Mouse (Mus musculus): ENCODE data around the gene Mad2l1bp. TPM values are rescaled to one million over a fixed set of nuclear protein-coding genes. Genes with fewer than 3 reads are reported as not detected.
A peak's percentile ranks its signal among the peaks of the same experiment; 100 is the strongest.

Gene Mad2l1bp
- polyA plus RNA-seq, 1 experiment from 2014 or later, result 33.3 TPM

- Histone ChIP-seq H3K4me3 (ENCODE audit: low read depth, low read length) (no peak overlapping the region), H3K9ac (ENCODE audit: low read length) (no peak overlapping the region), H3K36me3 (ENCODE audit: control insufficient read depth, insufficient read depth, low read length) (no peaks in the 10 kb centered on the region), H3K27me3 (ENCODE audit: control insufficient read depth, insufficient read depth, low read length) (no peaks in the 10 kb centered on the region), H3K4me1 (ENCODE audit: control insufficient read depth, insufficient read depth, low read length) (peaks cover 5% of the 10 kb centered on the region), H3K4me2 (no peak overlapping the region), H3K27ac (ENCODE audit: low read depth, low read length) (no peak overlapping the region), H3K9me3 (ENCODE audit: control insufficient read depth, low read length) (no peaks in the 10 kb centered on the region)
- WGBS, result 85% methylated on average over 8 of the region's 8 CpGs
- ATAC-seq (ENCODE audit: low FRiP score), result no peak
- DNase-seq (ENCODE audit: low spot score, missing footprints), result peak; percentile 47
Measured at GRCm38 (mm10) chr17:46138563-46139236, 14.7 kb downstream of the Mad2l1bp start.

GRCm38 (mm10) chr17:46132862-46133261 lies 20.5 kb downstream of the Mad2l1bp start:
- H3K27ac ChIP-seq (ENCODE audit: low read depth, low read length), result no peak overlapping the region
- H3K4me3 ChIP-seq (ENCODE audit: low read depth, low read length), result no peak overlapping the region
- ATAC-seq (ENCODE audit: low FRiP score) (no peak), DNase-seq (ENCODE audit: low spot score, missing footprints) (no peak)
- WGBS, result 77% methylated on average over 8 of the region's 8 CpGs
- no peaks in the 10 kb centered on the region for H3K4me1 ChIP-seq (ENCODE audit: control insufficient read depth, insufficient read depth, low read length)
- H3K27me3 ChIP-seq (ENCODE audit: control insufficient read depth, insufficient read depth, low read length), result no peaks in the 10 kb centered on the region
- peaks cover 4% of the 10 kb centered on the region; the same call in 1 of the 2 replicates for H3K36me3 ChIP-seq (ENCODE audit: control insufficient read depth, insufficient read depth, low read length)
- H3K9ac ChIP-seq (ENCODE audit: low read length), result no peak overlapping the region
- H3K9me3 ChIP-seq (ENCODE audit: control insufficient read depth, low read length), result no peaks in the 10 kb centered on the region
- H3K4me2 ChIP-seq, result no peak overlapping the region

DNA sequence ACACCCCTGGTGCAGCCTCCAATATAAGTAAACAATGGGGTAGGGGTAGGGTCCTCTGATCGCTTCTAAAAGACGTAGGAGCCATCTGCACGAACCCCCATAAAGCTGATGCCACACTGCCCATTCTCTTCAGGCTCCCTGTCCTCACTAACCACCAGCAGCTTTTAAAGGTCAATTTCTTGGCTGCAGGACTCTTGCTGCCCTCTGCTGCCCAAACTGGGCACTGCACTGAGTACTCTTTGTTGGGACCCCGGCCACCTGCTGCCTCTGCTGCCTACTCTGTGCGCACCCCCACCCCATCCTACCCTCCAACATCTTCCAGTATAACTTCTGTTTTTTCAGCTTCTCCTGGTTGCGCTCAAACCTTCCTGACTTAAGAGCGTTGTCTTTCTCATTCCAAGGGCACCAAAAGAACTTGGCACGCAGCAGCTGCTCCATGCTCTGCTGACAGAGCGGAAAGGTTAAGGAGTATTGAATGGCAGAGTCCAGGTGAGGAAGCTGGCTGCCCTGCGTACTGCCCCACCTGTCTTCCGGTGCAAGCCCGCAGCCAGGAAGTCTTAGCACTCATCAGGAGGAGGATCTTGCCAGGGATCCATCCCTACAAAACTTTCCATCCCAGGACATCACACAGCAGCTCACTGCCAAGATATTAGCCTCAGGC lies 21.2 kb downstream of the Mad2l1bp start:
- ATAC-seq (ENCODE audit: low FRiP score) (peak; percentile 48; the same call in 1 of the 2 replicates), DNase-seq (ENCODE audit: low spot score, missing footprints) (peak; percentile 99)
- Histone ChIP-seq H3K27ac (ENCODE audit: low read depth, low read length) (no peak overlapping the region), H3K4me3 (ENCODE audit: low read depth, low read length) (no peak overlapping the region), H3K4me1 (ENCODE audit: control insufficient read depth, insufficient read depth, low read length) (no peaks in the 10 kb centered on the region), H3K36me3 (ENCODE audit: control insufficient read depth, insufficient read depth, low read length) (peaks cover 4% of the 10 kb centered on the region; the same call in 1 of the 2 replicates), H3K9ac (ENCODE audit: low read length) (no peak overlapping the region), H3K4me2 (no peak overlapping the region), H3K27me3 (ENCODE audit: control insufficient read depth, insufficient read depth, low read length) (no peaks in the 10 kb centered on the region), H3K9me3 (ENCODE audit: control insufficient read depth, low read length) (no peaks in the 10 kb centered on the region)
- 13% methylated on average over 12 of the region's 12 CpGs for WGBS

GRCm38 (mm10) chr17:46129741-46130498 lies 23.4 kb downstream of the Mad2l1bp start:
- Histone ChIP-seq H3K27ac (ENCODE audit: low read depth, low read length) (no peak overlapping the region), H3K9ac (ENCODE audit: low read length) (no peak overlapping the region), H3K4me3 (ENCODE audit: low read depth, low read length) (no peak overlapping the region), H3K4me1 (ENCODE audit: control insufficient read depth, insufficient read depth, low read length) (no peaks in the 10 kb centered on the region), H3K4me2 (no peak overlapping the region), H3K9me3 (ENCODE audit: control insufficient read depth, low read length) (no peaks in the 10 kb centered on the region), H3K27me3 (ENCODE audit: control insufficient read depth, insufficient read depth, low read length) (no peaks in the 10 kb centered on the region), H3K36me3 (ENCODE audit: control insufficient read depth, insufficient read depth, low read length) (peaks cover 19% of the 10 kb centered on the region; the same call in 1 of the 2 replicates)
- ATAC-seq (ENCODE audit: low FRiP score) (no peak), DNase-seq (ENCODE audit: low spot score, missing footprints) (no peak)
- 81% methylated on average over 13 of the region's 13 CpGs for WGBS

DNA sequence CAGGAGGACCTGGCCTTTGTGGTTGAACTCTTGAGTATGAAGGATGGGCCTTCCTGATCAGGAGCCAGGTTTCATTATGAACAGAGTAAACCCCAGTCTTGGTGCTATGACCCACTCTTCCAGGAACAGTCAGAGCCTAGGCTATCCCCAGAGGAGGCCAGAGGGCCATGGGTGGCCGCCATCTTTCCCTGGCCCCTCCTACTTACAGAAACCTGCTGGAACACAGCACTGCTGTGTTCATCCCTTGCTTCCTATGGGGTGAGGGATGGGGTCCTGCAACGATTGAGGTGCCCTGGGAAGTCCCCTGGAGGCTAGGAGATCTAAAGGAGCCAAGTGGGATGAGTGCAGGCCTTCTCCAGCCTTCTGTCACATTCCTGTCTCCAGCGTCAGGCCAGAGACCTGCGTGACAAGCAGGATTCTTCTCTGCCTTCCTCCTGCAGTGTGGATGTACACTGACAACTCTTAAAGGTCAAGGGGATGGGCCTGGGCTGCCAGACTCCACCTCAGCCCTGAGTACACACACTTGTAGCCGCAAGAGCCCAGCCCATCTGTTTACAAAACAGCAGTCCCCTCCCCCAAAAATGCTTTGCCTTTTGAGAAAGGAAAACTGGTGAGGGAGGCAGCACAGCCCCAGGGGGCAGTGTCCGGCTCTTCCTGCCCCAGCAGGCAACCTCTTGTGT lies 25.4 kb downstream of the Mad2l1bp start:
- no peak overlapping the region for H3K4me2 ChIP-seq
- H3K27me3 ChIP-seq (ENCODE audit: control insufficient read depth, insufficient read depth, low read length), result no peaks in the 10 kb centered on the region
- H3K27ac ChIP-seq (ENCODE audit: low read depth, low read length), result no peak overlapping the region
- H3K36me3 ChIP-seq (ENCODE audit: control insufficient read depth, insufficient read depth, low read length), result peaks cover 35% of the 10 kb centered on the region
- DNase-seq (ENCODE audit: low spot score, missing footprints) (no peak), ATAC-seq (ENCODE audit: low FRiP score) (no peak)
- 82% methylated on average over 6 of the region's 6 CpGs for WGBS
- no peak overlapping the region for H3K4me3 ChIP-seq (ENCODE audit: low read depth, low read length)
- no peak overlapping the region for H3K9ac ChIP-seq (ENCODE audit: low read length)
- H3K4me1 ChIP-seq (ENCODE audit: control insufficient read depth, insufficient read depth, low read length), result no peaks in the 10 kb centered on the region
- no peaks in the 10 kb centered on the region for H3K9me3 ChIP-seq (ENCODE audit: control insufficient read depth, low read length)

- Histone ChIP-seq H3K27me3 (ENCODE audit: control insufficient read depth, insufficient read depth, low read length) (no peaks in the 10 kb centered on the region), H3K27ac (ENCODE audit: low read depth, low read length) (no peak overlapping the region), H3K4me3 (ENCODE audit: low read depth, low read length) (no peak overlapping the region), H3K9me3 (ENCODE audit: control insufficient read depth, low read length) (no peaks in the 10 kb centered on the region), H3K9ac (ENCODE audit: low read length) (no peak overlapping the region), H3K36me3 (ENCODE audit: control insufficient read depth, insufficient read depth, low read length) (peaks cover 39% of the 10 kb centered on the region), H3K4me1 (ENCODE audit: control insufficient read depth, insufficient read depth, low read length) (no peaks in the 10 kb centered on the region), H3K4me2 (no peak overlapping the region)
- DNase-seq (ENCODE audit: low spot score, missing footprints), result no peak
- ATAC-seq (ENCODE audit: low FRiP score), result no peak
- 87% methylated on average over 6 of the region's 6 CpGs for WGBS
Measured at GRCm38 (mm10) chr17:46126608-46127007, 26.7 kb downstream of the Mad2l1bp start.

DNA sequence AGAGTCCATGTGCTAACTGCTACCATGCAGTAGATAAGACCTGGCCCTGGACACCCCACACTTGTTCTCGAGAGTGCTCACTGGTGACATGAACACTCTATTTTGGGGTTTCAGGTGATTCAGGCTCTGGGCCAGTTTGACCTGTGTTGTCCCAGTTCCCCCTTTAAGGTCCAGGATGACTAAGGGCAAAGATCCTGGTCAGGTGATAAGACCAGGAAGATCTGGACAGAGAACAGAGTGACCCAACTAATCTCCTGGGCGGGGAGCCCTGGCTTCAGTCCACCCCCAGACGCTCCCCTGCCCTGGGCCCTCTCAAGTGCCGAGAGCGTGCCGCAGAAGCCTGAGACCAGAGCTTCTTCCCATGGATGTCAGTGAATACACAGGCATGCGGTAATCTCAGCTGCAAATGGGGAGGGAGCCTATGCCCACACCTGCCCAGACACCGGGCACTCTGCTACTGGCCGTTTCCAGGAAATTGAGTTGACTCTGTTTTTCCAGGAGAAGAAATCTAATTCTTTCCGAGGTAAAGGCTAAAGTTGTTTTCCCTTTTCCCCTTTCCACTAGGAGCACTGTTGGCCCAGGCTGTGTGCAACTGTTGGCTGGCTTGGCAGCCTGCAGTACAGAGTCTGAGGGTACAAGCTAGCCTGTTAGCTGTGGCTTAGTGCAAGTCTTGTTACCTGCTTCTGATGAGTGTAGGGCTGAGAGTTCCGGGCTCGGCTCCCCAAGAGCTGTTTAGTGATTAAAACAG lies 29.2 kb downstream of the Mad2l1bp start:
- 92% methylated on average over 12 of the region's 12 CpGs for WGBS
- ATAC-seq (ENCODE audit: low FRiP score) (no peak), DNase-seq (ENCODE audit: low spot score, missing footprints) (no peak)
- no peak overlapping the region for H3K27ac ChIP-seq (ENCODE audit: low read depth, low read length)
- H3K4me2 ChIP-seq, result no peak overlapping the region
- no peaks in the 10 kb centered on the region for H3K9me3 ChIP-seq (ENCODE audit: control insufficient read depth, low read length)
- H3K27me3 ChIP-seq (ENCODE audit: control insufficient read depth, insufficient read depth, low read length), result no peaks in the 10 kb centered on the region
- H3K36me3 ChIP-seq (ENCODE audit: control insufficient read depth, insufficient read depth, low read length), result peaks cover 41% of the 10 kb centered on the region
- no peak overlapping the region for H3K4me3 ChIP-seq (ENCODE audit: low read depth, low read length)
- no peaks in the 10 kb centered on the region for H3K4me1 ChIP-seq (ENCODE audit: control insufficient read depth, insufficient read depth, low read length)
- H3K9ac ChIP-seq (ENCODE audit: low read length), result no peak overlapping the region

GRCm38 (mm10) chr17:46123285-46123684 lies 30.1 kb downstream of the Mad2l1bp start:
- Histone ChIP-seq H3K4me3 (ENCODE audit: low read depth, low read length) (no peak overlapping the region), H3K27me3 (ENCODE audit: control insufficient read depth, insufficient read depth, low read length) (no peaks in the 10 kb centered on the region), H3K4me1 (ENCODE audit: control insufficient read depth, insufficient read depth, low read length) (no peaks in the 10 kb centered on the region), H3K36me3 (ENCODE audit: control insufficient read depth, insufficient read depth, low read length) (peaks cover 38% of the 10 kb centered on the region), H3K27ac (ENCODE audit: low read depth, low read length) (no peak overlapping the region), H3K9me3 (ENCODE audit: control insufficient read depth, low read length) (no peaks in the 10 kb centered on the region), H3K9ac (ENCODE audit: low read length) (no peak overlapping the region), H3K4me2 (no peak overlapping the region)
- 89% methylated on average over 4 of the region's 4 CpGs for WGBS
- no peak for ATAC-seq (ENCODE audit: low FRiP score)
- DNase-seq (ENCODE audit: low spot score, missing footprints), result no peak

Data from midbrain, embryonic 11.5 days (tissue).